In genomic region chr13:59454001-59454785, GRCm38 (mm10) we compare ENCODE assay signal across 9 mouse cellular contexts.
A peak's percentile ranks its signal among the peaks of the same experiment; 100 is the strongest.
DNase-seq lines count a peak whose midpoint lies in the region; ATAC-seq lines count a peak whose summit lies in the region.
"Had no signal": no experiment of that assay in that cellular context is flagged by ENCODE, and none has a peak within 500 bp of the region (broad histone marks: within the 10 kb centered on the region; RNA-seq: fewer than 3 reads in every experiment).

No protein-coding gene starts in this region.

- no peak for ATAC-seq in erythroid progenitor cell, adult 5-6 weeks (replicated peaks; ENCODE audit: low FRiP score, poor library complexity, severe bottlenecking)

- peak; percentile 43 to 61 for DNase-seq in heart, adult 18-20 months
- no peak for DNase-seq in heart, postnatal 25 days (ENCODE audit: low spot score)
- DNase-seq in cerebellum, adult 18-20 months: peak; percentile 54 to 55
- DNase-seq in heart, adult 9 months (ENCODE audit: low spot score in 2 of 2): peak; percentile 22 to 25
- peak; percentile 69 to 91 for DNase-seq in kidney, postnatal 25 days
- DNase-seq in layer of hippocampus, postnatal 25 days (ENCODE audit: extremely low spot score in 1 of 2, low spot score in 1 of 2): no peak
- no peak for DNase-seq in layer of hippocampus, adult 9-10 months (ENCODE audit: low spot score)
- DNase-seq: lung, postnatal 36 days had no signal

- intact Hi-C loops in heart, postnatal 25 days (cut with DNase I): no loop called here

Comparison
In these comparisons a context has a peak if more than half of its experiments do, and no peak if none do; other contexts are left out.
1. DNase-seq: peak in heart, adult 18-20 months (2 of 2), cerebellum, adult 18-20 months (2 of 2), heart, adult 9 months (2 of 2) and kidney, postnatal 25 days (2 of 2); none in heart, postnatal 25 days (single experiment), layer of hippocampus, postnatal 25 days (0 of 2) and layer of hippocampus, adult 9-10 months (single experiment).